Mouse (Mus musculus): ENCODE measurements around the gene Gm13090.

The Gm13090 gene

DNA sequence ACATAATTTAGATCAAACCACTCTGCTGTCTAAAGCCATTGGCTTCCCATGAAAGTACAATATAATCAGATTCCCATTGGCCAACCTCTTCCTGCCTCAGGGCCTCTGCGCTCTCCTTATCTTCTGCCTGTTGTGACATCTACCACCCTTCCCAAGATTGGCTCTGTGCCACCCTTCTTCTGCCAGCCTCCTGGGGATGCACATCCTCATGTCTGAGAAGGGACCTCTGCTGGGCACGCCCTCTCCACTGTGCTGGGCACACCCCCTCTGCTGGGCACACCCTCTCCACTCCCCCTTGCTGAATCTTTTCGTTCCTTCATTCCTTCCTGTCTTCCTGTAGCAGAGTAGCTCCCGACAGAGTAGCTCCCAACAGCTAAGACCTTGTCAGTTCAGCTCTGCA is 44.4 kb downstream of the Gm13090 start:
- no peak for ATAC-seq (ENCODE audit: insufficient number of reproducible peaks, low FRiP score, low TSS enrichment)

DNA sequence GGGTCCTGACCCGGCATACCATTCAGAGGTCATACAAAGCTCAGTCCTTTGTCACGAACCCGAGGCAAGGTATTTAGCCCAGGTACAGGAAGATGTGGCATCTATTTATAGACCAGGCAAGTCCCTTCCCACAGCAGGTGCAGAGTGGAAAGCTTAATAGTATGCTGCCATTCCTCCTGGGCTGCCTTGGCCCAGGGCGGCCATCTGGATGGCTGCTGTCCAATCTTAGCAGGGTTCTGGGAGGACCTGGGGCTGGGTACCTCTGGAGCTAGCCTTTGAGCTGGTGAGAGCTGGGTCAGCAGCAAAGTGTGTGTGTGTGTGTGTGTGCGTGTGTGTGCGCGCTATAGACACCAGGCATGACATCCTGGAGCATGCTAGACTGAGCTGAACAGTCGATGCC is 46.1 kb downstream of the Gm13090 start:
- no peak for ATAC-seq (ENCODE audit: insufficient number of reproducible peaks, low FRiP score, low TSS enrichment)

DNA sequence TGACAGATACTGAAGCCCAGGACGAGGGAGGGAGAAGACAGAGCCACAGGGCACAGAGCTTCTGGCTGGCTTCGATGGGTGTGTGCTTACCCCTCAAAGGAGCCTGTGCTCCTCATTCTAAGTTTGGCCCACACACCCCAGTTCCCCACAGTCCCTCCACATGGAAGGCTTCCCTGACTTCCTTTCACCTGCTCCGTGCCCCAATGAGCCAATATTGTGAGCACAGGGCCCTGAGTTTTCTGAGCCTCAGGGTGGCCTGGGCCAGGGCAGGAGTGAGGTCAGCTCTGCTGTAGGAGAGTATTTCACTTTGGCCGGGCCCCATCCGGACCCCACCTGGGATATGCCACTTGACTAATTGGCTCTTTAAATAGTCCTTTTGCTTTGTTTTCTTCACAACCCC is 48.3 kb downstream of the Gm13090 start:
- ATAC-seq (ENCODE audit: insufficient number of reproducible peaks, low FRiP score, low TSS enrichment), result no peak

DNA sequence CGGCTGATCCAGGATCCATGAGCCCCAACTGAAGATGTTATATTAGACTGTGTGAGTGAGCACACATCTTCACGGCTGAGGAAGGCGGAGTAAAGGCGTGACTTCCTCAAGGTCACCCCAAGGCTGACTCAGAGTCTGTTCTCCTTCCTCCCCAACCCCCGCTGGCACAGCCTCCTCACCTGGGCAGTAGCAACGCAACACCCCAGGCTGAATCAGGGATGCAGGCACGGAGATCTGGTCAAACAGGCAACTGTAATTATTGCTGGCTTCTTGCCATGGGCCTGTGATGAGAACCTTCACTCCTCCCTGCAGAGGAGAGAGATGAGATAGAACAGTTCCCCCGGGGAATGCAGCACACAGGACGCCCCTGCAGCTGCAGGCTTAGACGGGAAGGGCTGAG is 48.8 kb downstream of the Gm13090 start:
- ATAC-seq (ENCODE audit: insufficient number of reproducible peaks, low FRiP score, low TSS enrichment), result no peak

DNA sequence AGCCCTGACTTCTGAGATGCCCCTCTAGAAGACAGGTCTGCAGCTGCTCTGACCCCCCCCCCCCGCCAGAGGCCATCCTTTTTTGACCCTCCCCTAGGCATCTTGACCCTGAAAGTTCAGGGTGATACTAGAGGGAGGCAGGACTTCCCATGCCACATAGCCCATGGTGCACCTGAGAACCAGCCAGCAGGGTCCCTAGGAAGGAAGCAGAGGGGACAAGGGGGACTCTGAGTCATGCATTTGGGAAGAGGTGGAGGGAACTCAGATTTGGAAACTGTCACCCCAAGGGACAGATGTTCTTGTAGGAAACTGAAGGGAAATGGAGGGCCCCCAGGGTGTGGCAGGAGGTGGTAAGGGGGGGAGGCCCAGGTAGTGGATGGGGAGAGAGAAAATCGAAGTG is 49.2 kb downstream of the Gm13090 start:
- no peak for ATAC-seq (ENCODE audit: insufficient number of reproducible peaks, low FRiP score, low TSS enrichment)

DNA sequence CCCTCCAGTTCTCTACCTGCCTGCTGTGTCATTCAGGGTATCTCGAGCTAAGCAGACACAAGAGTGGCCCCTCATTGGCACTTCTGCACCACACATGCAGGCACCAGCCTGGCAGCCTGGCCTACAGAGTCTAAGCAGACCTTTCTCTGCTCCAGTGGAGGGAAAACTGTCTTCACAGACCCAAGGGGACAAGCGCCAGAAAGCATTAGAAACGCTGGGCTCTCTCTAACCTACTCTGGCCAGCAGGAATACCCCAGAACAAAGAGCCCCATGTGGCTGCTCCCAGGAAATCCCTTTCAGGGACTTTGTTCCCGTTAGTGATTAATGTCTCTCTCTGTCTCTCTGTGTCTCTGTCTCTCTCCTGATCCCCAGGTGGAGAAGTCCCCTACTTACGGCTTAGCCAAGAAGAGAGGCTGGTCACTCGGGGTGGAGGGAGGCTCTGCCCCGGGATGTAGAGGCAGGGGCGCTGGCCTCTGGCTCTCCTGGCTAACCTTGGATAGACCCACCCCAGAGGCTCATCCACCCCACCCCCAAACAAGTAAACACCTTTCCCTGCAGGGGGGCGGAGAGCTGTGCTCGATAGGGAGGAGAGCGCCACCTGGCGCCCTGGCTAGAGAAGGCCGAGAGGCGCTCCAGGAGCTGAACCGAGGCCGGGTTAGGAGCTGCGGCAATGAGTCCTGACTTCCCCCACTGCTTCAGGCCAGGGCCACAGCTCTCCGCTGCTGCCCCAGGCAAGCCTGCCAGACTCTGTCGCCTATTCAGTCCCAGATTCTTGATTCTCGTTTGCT is 49.9 kb downstream of the Gm13090 start:
- peak; percentile 39 for ATAC-seq (ENCODE audit: insufficient number of reproducible peaks, low FRiP score, low TSS enrichment)

DNA sequence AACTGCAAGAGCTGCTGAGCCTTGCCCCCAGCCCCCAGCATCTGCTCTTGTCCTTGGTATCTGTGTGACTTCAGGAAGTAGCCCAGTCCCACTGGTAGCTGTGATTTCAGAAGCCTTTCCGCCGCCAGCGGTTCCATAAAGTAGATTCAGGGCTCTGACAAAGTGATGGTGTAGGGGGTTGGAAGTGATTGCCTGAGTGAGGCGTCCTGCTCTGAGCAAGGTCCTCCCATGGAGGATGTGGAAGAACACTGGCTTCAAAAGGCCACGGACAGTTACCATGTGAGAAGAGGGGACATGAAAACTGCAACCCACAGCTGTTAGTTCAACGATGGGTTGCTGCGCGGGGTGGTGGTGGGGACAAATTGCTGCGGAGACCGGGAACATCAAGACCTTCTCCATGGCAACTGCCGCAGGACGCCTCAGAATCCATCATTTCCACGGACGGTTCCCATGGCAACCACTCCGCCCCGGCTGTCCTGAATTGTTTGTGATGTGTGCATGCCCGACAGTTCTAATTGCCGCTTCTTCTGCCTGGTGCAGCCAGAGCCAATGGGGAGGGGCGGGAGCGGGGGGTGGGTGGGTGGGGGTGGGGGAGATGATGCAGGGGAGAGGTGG is 51.1 kb downstream of the Gm13090 start:
- ATAC-seq (ENCODE audit: insufficient number of reproducible peaks, low FRiP score, low TSS enrichment), result no peak

Measured in cerebellum, adult (tissue).